Mouse (Mus musculus): ENCODE measurements around the gene Tnxb.

DNA sequence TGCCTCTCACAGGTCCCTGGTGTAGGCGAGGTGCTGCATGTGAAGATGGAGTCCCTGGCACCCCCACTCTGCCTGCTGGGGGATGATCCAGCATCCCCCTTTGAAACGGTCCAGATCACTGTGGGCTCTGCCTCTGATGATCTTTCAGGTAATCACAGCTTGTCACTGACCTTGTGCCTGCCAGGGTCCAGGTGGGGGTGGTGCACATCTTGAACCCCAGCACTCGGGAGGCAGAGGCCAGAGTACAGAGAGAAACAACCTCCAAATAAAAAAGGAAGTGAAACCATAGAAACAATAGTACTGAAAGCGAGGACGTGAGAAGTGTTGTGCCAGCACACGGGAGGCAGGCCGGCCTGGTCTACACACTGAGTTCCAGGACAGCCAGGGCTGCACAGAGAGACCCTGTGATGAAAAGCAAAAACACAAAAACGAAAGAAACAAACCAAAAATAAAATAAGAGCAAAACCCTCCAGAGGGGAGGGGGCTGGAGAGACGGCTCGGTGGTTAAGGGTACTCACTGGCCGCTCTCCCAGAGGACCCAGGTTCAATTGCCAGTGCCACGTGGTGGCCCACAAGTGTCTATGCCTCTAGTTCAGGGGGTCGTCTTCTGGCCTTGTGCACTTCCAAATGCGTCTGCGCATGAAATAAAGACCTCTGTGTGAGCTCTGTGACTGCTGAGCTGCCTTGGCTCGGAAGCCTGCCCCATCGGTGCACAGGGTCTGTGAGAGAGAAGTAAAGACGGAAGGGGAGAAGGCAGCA is 21.1 kb upstream of the Tnxb start:
- no peak for TF ChIP-seq CTCF (IDR thresholded peaks at IDR 0.05; ENCODE audit: low read depth)
- TF ChIP-seq EP300 (IDR thresholded peaks at IDR 0.05; ENCODE audit: low read depth) = no peak

Measured in liver, postnatal 0 days (tissue).